Mouse (Mus musculus) cortical plate, adult 2 months (tissue): ENCODE measurements around the gene Fam205a4. TPM values are rescaled to one million over a fixed set of nuclear protein-coding genes. Genes with fewer than 3 reads are reported as not detected.
"Not testable (repeated sequence)": the region's sequence is repeated elsewhere in the genome, so short reads cannot be mapped to it uniquely, and the experiment has no call there.

Experiments used
- H3K27ac ChIP-seq: fragments of 200-500 bp; 2 replicates; pipeline ENCODE4 v1.5.1; 2012; ENCODE audit warnings: low read length, control low read depth, inconsistent platforms; ENCODE audit not compliant: insufficient read depth
- H3K4me1 ChIP-seq: fragments of 200-500 bp; 2 replicates; pipeline ENCODE4 v1.6.1; 2011; ENCODE audit warnings: low read length; ENCODE audit not compliant: control insufficient read depth, insufficient read depth
- H3K4me3 ChIP-seq: fragments of 200-500 bp; 2 replicates; pipeline ENCODE4 v1.5.1; 2011; ENCODE audit warnings: mild to moderate bottlenecking, low read length, control low read depth; ENCODE audit not compliant: insufficient read depth
- polyA plus RNA-seq: library from polyadenylated mRNA; depleted of rRNA; stranded (reverse); fragments of >200 nt; gene quantifications from 2 replicates; pipeline ENCODE4 v1.2.3, GENCODE M21; 2012; rRNA removed

The Fam205a4 gene
- 3.9 and 4.6 TPM in 2 replicates for polyA plus RNA-seq

GRCm38 (mm10) chr4:41965758-41966157, at the start of gene Fam205a4:
Gene Fam205a4, plus strand, starts transcription at chr4:41966058.
- not testable (repeated sequence) for H3K4me1 ChIP-seq, H3K27ac ChIP-seq, H3K4me3 ChIP-seq

GRCm38 (mm10) chr4:41941272-41941671, 24.6 kb upstream of the Fam205a4 start, which contains the start of gene Gm20878:
Gene Gm20878, plus strand, starts transcription at chr4:41941572.
- H3K27ac ChIP-seq, H3K4me3 ChIP-seq, H3K4me1 ChIP-seq: not testable (repeated sequence)

Other genes starting within 250 kb of the Fam205a4 start
- 205 TPM in 2 replicates for gene Dctn3, start 242.9 kb upstream of the Fam205a4 start, polyA plus RNA-seq
- 0.34 and 0.46 TPM in 2 replicates for gene Arid3c, start 234.9 kb upstream of the Fam205a4 start, polyA plus RNA-seq
- gene Galt, start 210.8 kb upstream of the Fam205a4 start, polyA plus RNA-seq: 269 and 276 TPM in 2 replicates
- 80.7 and 83.9 TPM in 2 replicates for gene Sigmar1, start 209.9 kb upstream of the Fam205a4 start, polyA plus RNA-seq
- 697 and 730 TPM in 2 replicates for gene Ccl27a, start 191.8 kb upstream of the Fam205a4 start, polyA plus RNA-seq
- not detected in 2 replicates for gene Gm21541, start 62.4 kb upstream of the Fam205a4 start, polyA plus RNA-seq
- gene Gm20878, start 24.5 kb upstream of the Fam205a4 start, polyA plus RNA-seq: 59.6 and 75.3 TPM in 2 replicates
- 4.6 TPM in 2 replicates for gene Gm21093, start 68.7 kb downstream of the Fam205a4 start, polyA plus RNA-seq
- not detected in 2 replicates for gene Gm3893, start 125.1 kb downstream of the Fam205a4 start, polyA plus RNA-seq
- 0.19 and 0.40 TPM in 2 replicates for gene Gm13304, start 148.8 kb downstream of the Fam205a4 start, polyA plus RNA-seq
- gene Gm13306, start 187.4 kb downstream of the Fam205a4 start, polyA plus RNA-seq: 25.1 and 26.7 TPM in 2 replicates
- gene Gm13305, start 202.5 kb downstream of the Fam205a4 start, polyA plus RNA-seq: 1.6 and 2.1 TPM in 2 replicates